Mouse (Mus musculus): ENCODE data around the gene Zfp663. TPM values are rescaled to one million over a fixed set of nuclear protein-coding genes. Genes with fewer than 3 reads are reported as not detected.
A peak's percentile ranks its signal among the peaks of the same experiment; 100 is the strongest.

Gene Zfp663
- polyA plus RNA-seq, 1 experiment from 2014 or later, result 0.60 TPM

DNA sequence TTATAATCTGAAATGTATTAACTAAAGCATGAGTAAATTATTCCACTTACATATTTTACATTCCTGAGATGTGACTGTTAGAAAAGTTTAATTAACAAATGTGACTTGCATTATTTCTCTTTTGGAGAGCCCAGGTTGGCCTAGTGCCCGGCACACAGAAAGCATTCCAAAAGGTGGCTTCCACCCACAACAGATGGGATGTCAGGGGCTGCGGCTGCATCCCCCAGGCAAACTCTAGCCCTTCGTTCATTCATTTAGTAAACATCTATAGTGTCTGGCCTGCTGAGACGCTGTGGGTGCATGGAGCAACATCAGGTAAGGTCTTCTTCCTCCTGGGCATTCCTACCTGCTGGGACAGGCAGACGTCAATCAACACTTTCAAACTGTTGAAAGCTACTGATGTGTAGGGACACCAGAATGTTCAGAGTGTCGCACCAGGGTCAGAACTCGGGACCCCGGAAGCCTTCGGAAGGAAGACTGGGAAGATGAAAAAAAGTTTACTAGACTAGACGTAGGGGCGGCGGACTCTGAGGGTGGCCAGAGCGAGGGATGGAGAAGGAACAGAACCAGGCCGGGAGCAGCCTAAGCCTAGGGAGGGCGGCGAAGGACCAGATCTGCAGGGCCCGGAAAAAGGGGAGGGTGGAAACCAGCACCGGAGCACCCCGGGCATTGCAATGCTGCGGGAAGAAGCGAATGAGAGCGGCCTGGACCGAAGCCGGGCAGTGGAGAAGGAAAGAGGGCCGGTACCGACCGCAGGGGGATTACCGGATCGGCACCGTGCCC lies 42.8 kb downstream of the Zfp663 start:
- peaks cover 69% of the 10 kb centered on the region for H3K4me1 ChIP-seq
- H3K27me3 ChIP-seq (ENCODE audit: insufficient read depth, poor library complexity, severe bottlenecking), result 0 out of 2 replicates have a peak, but pooled peaks cover 7% of the 10 kb centered on the region
- DNase-seq (ENCODE audit: low spot score), result no peak
- no peaks in the 10 kb centered on the region for H3K9me3 ChIP-seq
- WGBS, result under 1% methylated on average over 30 of the region's 30 CpGs
- H3K27ac ChIP-seq, result peak overlapping the region; percentile 89
- peaks cover 7% of the 10 kb centered on the region for H3K36me3 ChIP-seq
- H3K4me3 ChIP-seq, result peak overlapping the region; percentile 92

DNA sequence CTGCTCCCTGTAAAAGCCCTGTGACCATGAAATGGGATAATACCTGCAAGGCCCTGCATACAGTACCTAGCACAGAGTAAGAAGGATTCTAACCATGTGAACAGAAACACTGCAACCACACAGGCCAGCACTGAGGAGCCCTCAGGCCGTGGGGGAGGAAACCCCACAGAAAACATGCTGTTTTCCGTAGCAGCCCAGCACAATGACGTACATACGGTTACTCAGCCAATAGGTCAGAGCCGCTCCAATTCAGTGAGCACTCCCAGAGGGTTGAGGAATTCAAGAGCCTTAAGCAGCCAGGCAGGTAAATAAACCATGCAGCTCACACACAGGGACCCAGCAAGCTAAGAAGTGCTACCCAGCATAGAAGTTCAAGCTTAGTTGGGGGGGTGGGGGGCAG lies 44.6 kb downstream of the Zfp663 start:
- whole genome bisulfite sequencing, result 71% methylated on average over 5 of the region's 5 CpGs
- DNase-seq (ENCODE audit: low spot score), result no peak
- H3K36me3 ChIP-seq, result peaks cover 7% of the 10 kb centered on the region
- no peaks in the 10 kb centered on the region for H3K9me3 ChIP-seq
- no peak overlapping the region for H3K27ac ChIP-seq
- peaks cover 78% of the 10 kb centered on the region for H3K4me1 ChIP-seq
- H3K4me3 ChIP-seq, result no peak overlapping the region
- 0 out of 2 replicates have a peak, but pooled peaks cover 7% of the 10 kb centered on the region for H3K27me3 ChIP-seq (ENCODE audit: insufficient read depth, poor library complexity, severe bottlenecking)

DNA sequence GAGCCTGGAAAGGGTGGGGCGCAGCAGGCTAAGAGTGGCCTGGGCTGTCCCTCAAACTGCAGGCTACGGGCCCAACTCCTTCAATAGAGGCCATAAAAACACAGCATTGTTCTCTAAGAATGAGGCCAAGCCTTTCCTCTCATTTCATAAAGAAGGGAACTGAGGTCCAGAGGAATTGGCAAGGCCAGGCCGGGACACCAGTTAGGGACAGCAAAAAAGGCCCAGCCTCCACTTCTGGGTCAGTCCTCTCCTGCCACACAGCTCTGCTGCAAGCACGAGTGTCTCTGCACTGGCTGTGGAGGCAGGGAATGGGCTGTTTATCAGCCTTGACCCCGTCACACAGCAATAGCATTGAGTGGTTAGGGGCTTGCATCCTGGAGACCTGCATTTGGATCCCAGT lies 45.0 kb downstream of the Zfp663 start:
- 74% methylated on average over 5 of the region's 5 CpGs for WGBS
- Histone ChIP-seq H3K27ac (no peak overlapping the region), H3K4me3 (no peak overlapping the region), H3K27me3 (ENCODE audit: insufficient read depth, poor library complexity, severe bottlenecking) (0 out of 2 replicates have a peak, but pooled peaks cover 2% of the 10 kb centered on the region), H3K4me1 (peaks cover 78% of the 10 kb centered on the region), H3K36me3 (peaks cover 7% of the 10 kb centered on the region), H3K9me3 (no peaks in the 10 kb centered on the region)
- DNase-seq (ENCODE audit: low spot score), result no peak

DNA sequence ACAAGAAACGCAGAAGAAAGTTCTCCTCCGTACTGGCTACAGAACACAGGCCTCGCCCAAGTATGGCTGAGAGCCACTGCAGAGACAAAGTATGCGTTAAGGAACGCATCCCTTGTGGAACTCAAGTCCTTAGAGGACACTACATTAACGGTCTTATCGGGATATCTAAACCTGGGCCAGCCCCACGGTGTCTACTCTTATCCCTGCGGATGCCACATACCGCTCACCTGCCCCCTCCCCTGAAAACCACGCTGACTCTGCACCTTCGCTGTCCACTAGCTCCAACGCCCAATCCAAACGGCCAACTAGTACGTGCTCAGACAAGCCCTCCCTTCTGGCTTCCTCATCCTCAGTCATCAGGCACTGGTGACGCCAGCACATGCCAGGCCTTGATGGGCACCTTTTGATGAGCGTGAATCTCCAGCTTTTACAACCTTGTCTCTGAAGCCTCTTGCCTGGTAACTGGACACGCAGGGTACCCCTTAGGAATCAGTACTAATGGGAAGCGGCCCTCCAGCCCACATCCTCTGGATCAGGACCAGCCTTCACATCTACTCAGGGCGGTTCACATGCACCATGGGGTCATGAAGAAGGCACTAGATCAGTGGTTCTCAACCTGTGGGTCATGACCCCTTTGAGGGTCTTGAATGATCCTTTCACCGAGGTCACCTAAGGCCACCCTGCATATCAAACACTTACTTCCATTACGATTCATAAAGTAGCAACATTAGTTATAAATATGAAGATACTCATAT lies 46.4 kb downstream of the Zfp663 start:
- H3K9me3 ChIP-seq, result no peaks in the 10 kb centered on the region
- peaks cover 83% of the 10 kb centered on the region for H3K4me1 ChIP-seq
- no peak overlapping the region for H3K27ac ChIP-seq
- H3K36me3 ChIP-seq, result peaks cover 7% of the 10 kb centered on the region
- H3K27me3 ChIP-seq (ENCODE audit: insufficient read depth, poor library complexity, severe bottlenecking), result no peaks in the 10 kb centered on the region
- 83% methylated on average over 22 of the region's 22 CpGs for WGBS
- DNase-seq (ENCODE audit: low spot score), result no peak
- H3K4me3 ChIP-seq, result no peak overlapping the region

DNA sequence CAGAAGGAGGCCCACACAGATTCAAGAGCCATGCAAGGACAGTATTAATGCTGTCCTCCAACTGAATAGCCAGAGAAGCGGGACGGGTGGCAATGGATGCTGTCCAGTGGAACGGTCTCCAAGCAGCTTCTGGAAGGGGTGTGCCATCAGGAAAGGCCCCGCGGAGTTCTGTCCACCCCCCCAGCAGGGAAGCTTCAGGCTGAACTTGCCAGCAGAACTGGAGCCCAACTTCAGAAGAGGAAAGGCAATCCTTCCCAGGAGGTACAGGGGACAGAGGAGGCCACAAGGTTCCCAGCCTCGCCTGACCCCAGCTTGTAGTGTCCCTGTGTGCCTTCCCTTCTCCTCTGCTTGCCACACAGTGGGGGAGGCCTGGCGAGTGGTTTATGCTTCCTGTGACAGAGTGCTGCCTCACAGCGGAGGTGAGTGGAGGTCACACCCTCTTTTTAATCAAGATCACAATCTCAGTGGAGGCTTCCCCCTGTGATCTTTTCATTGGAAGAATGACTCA lies 47.1 kb downstream of the Zfp663 start:
- peaks cover 7% of the 10 kb centered on the region for H3K36me3 ChIP-seq
- H3K4me3 ChIP-seq, result 0 out of 2 replicates have a peak overlapping the region, but pooled peaks have one; percentile 4
- H3K27me3 ChIP-seq (ENCODE audit: insufficient read depth, poor library complexity, severe bottlenecking), result no peaks in the 10 kb centered on the region
- H3K9me3 ChIP-seq, result no peaks in the 10 kb centered on the region
- peaks cover 85% of the 10 kb centered on the region for H3K4me1 ChIP-seq
- H3K27ac ChIP-seq, result peak overlapping the region; percentile 53
- 64% methylated on average over 8 of the region's 8 CpGs for WGBS
- no peak for DNase-seq (ENCODE audit: low spot score)

DNA sequence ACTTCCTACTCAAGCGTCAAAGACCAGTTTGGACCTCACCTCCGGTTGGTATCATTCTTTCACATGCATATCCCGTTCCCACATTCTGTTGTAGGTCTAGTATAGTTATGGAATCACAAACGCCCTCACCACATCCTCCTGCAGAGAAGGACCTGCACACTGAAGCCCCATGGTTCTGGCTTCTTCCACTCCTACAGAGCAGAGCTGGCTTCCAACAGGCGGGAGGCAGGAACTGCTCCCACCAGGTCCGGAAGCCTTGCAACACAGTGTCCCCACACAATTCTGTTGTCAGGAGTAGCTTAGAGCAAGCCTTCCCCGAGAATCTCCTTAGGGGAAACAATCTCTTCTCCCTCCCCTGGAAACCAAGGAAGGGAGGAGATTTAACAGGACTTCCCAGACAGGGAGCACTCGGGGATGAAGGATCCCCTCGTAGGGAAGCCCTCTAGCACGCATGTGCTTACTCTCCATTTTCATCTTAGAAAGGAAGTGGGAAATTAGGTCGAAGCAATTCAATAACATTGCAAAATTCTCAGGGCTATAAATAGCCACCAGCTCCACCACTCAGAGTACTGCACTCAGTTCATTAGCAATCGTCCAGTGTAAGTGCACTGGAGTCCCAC lies 47.9 kb downstream of the Zfp663 start:
- no peak overlapping the region for H3K4me3 ChIP-seq
- no peak for DNase-seq (ENCODE audit: low spot score)
- H3K36me3 ChIP-seq, result peaks cover 15% of the 10 kb centered on the region
- peaks cover 91% of the 10 kb centered on the region for H3K4me1 ChIP-seq
- H3K27ac ChIP-seq, result 0 out of 2 replicates have a peak overlapping the region, but pooled peaks have one; percentile 53
- 59% methylated on average over 12 of the region's 12 CpGs for WGBS
- H3K27me3 ChIP-seq (ENCODE audit: insufficient read depth, poor library complexity, severe bottlenecking), result no peaks in the 10 kb centered on the region
- no peaks in the 10 kb centered on the region for H3K9me3 ChIP-seq

DNA sequence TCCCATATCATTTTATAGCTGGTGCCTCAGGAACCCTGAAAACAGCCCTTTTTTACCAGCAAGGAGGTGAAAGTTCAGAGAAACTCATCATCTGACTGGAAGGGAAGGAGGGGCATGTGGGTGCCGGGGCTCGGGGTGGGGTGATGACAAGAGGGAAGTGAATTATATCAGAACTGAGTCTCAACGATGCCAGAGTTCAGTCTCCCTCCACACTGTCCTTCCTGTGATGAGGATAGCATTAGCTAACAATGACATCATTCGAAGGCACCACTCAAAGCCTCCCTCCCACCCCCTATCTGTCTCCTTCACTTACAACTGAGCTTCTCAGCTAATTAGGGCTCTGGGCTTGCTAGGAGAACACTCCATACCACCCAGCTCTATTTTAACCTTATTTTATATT lies 49.0 kb downstream of the Zfp663 start:
- H3K4me1 ChIP-seq, result peaks cover 84% of the 10 kb centered on the region
- 44% methylated on average over 4 of the region's 4 CpGs for WGBS
- H3K27me3 ChIP-seq (ENCODE audit: insufficient read depth, poor library complexity, severe bottlenecking), result no peaks in the 10 kb centered on the region
- H3K9me3 ChIP-seq, result no peaks in the 10 kb centered on the region
- no peak for DNase-seq (ENCODE audit: low spot score)
- H3K27ac ChIP-seq, result no peak overlapping the region
- no peak overlapping the region for H3K4me3 ChIP-seq
- peaks cover 26% of the 10 kb centered on the region for H3K36me3 ChIP-seq

DNA sequence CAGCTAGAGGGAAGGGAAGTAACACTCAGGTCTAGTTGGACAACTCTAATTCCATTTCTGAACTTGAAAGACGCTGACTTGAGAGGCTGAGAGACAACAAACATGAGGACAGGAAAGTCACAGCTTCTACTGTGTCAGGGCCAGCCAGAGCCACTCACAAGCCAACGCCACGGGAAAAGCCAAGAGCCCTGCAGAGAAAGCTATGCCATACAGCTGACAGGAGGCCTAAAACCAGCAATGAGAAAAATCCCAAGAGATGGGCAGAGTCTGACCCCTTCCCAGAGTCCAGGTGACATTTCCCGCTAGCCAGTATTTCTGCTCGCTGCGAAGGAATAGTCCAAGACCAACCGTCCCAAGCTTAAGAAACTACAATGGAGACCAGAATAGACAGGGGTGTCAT lies 49.6 kb downstream of the Zfp663 start:
- Histone ChIP-seq H3K27me3 (ENCODE audit: insufficient read depth, poor library complexity, severe bottlenecking) (no peaks in the 10 kb centered on the region), H3K4me1 (peaks cover 79% of the 10 kb centered on the region), H3K36me3 (peaks cover 32% of the 10 kb centered on the region), H3K9me3 (no peaks in the 10 kb centered on the region), H3K4me3 (no peak overlapping the region), H3K27ac (no peak overlapping the region)
- no peak for DNase-seq (ENCODE audit: low spot score)
- WGBS, result 80% methylated on average over 7 of the region's 7 CpGs

DNA sequence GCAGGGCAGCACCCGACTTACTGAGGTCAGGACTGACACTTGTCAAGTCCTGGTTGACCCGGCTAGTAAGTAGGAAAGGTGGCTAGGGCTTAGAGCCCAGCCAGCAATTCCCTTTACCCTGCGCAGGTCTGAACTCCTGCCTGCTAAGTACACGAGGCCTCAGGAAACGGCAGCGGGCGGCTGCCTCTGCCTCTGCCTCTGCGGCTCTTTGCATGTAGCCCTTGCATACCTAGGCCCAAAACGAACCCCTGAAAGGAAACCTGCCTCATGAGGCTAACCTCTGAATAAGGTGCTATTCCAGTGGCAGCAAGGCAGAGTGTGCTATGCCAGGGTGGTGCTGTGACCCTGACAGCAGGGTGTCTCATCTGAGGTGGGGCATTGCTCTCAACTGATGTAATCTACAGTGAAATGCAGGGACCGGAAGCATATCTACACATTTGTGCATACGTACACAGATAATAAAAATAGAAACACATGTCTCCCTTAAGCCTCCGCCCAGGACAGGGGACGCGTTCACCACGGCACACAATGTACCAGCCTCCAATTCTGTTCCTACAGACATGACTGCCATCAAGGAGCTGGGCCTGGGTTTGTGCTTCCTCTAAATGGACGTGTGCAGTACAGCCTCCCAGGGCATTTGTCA lies 50.8 kb downstream of the Zfp663 start:
- WGBS, result 51% methylated on average over 16 of the region's 16 CpGs
- Histone ChIP-seq H3K4me3 (peak overlapping the region; percentile 5; the same call in 1 of the 2 replicates), H3K27me3 (ENCODE audit: insufficient read depth, poor library complexity, severe bottlenecking) (no peaks in the 10 kb centered on the region), H3K27ac (peak overlapping the region; percentile 50; the same call in 1 of the 2 replicates), H3K36me3 (peaks cover 38% of the 10 kb centered on the region), H3K4me1 (peaks cover 69% of the 10 kb centered on the region), H3K9me3 (no peaks in the 10 kb centered on the region)
- no peak for DNase-seq (ENCODE audit: low spot score)

DNA sequence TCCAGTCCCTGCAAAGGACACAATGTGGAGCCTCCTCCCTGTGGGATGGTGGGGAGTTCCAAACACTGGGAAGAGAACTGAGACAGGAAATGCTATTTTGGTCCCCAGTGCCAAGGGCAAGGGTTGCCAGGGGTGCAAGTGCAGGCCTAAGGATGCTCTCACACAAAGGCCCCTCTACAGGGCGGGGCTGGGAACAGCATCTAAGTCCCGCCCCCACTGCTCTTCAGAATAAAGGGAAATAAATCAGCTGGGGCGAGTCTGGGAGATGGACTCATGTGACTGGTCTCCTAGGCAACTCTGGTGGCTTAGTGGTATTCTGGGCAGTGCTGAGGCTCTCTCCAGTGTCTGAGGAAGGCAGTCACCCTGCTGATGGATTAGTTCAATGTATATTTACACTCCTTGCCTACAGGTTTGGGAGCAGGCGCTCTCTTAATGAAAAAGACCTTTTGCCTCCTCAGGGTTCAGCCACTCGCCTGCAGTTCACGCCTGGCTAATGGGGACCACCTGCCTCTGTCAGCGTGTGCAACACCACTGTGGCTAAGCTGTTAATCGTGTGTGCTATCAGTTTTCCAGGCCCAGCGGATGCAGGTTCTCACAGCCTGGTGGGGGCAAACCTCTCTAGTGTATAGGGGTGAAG lies 51.6 kb downstream of the Zfp663 start:
- 23% methylated on average over 9 of the region's 9 CpGs for WGBS

DNA sequence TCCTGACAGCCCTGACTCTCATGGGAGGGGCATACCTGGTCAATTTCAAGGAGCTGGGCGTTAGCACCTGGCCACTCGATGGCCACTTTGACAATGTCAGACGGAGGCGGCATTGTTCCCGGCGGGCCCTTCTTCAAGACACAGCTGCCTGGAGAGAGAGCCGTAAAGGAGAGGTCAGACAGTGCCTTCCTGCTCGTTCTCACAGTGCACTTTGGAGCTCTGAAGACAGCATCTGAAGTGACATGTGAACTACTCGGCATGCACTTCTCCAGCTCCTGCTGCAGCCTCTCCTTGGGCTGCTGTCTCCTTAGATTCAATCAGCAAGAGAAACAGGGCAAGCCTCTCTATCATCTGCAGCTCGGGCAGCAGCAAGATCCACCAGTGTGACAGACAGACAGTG lies 52.3 kb downstream of the Zfp663 start:
- H3K4me3 ChIP-seq, result no peak overlapping the region
- H3K4me1 ChIP-seq, result peaks cover 59% of the 10 kb centered on the region
- H3K27ac ChIP-seq, result peak overlapping the region; percentile 1; the same call in 1 of the 2 replicates
- WGBS, result 62% methylated on average over 10 of the region's 10 CpGs
- H3K36me3 ChIP-seq, result peaks cover 52% of the 10 kb centered on the region
- no peak for DNase-seq (ENCODE audit: low spot score)
- no peaks in the 10 kb centered on the region for H3K9me3 ChIP-seq
- peaks cover 6% of the 10 kb centered on the region; the same call in 1 of the 2 replicates for H3K27me3 ChIP-seq (ENCODE audit: insufficient read depth, poor library complexity, severe bottlenecking)

More for the DNA sequence above, 51.6 kb downstream of the Zfp663 start:
- Histone ChIP-seq H3K36me3 (peaks cover 45% of the 10 kb centered on the region), H3K4me1 (peaks cover 65% of the 10 kb centered on the region), H3K4me3 (peak overlapping the region; percentile 5), H3K27ac (peak overlapping the region; percentile 50; the same call in 1 of the 2 replicates), H3K27me3 (ENCODE audit: insufficient read depth, poor library complexity, severe bottlenecking) (peaks cover 6% of the 10 kb centered on the region; the same call in 1 of the 2 replicates), H3K9me3 (no peaks in the 10 kb centered on the region)
- DNase-seq (ENCODE audit: low spot score), result no peak

DNA sequence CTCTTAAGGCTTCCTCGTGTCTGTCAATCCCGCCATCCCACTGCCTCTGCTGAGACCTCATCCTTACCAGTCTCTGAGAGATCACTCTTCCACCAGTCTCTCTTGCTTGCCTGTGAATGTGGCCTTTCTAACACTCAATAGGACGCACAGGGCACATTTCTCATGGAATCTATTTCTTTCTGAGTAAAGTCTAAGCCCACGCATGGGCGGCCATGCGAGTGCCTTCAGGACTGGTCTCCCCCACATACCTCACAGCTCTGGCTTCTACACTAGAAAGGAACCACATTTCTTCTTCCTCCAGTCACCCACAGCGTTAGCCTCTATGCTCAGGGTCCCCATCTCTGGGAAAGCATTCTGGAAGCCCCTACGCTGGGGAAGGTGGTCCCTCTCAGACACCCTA lies 54.3 kb downstream of the Zfp663 start:
- Histone ChIP-seq H3K4me1 (peaks cover 44% of the 10 kb centered on the region), H3K36me3 (peaks cover 72% of the 10 kb centered on the region), H3K27ac (no peak overlapping the region), H3K9me3 (no peaks in the 10 kb centered on the region), H3K27me3 (ENCODE audit: insufficient read depth, poor library complexity, severe bottlenecking) (peaks cover 6% of the 10 kb centered on the region; the same call in 1 of the 2 replicates), H3K4me3 (no peak overlapping the region)
- DNase-seq (ENCODE audit: low spot score), result no peak
- 73% methylated on average over 8 of the region's 8 CpGs for WGBS

All from heart, embryonic 10.5 days (tissue).